ENCODE assay signal across 23 mouse cellular contexts in genomic region chr1:14011484-14011883, GRCm38 (mm10).
DNase-seq lines count a peak whose midpoint lies in the region; ATAC-seq and TF ChIP-seq lines count a peak whose summit lies in the region.
"Had no signal": no experiment of that assay in that cellular context is flagged by ENCODE, and none has a peak within 500 bp of the region (broad histone marks: within the 10 kb centered on the region; RNA-seq: fewer than 3 reads in every experiment).

No protein-coding gene starts in this region.

- H3K27ac ChIP-seq in cerebellum, adult 2 months (ENCODE audit: insufficient read depth, low read length), result no peak overlapping the region
- H3K27ac ChIP-seq in kidney, adult 2 months (ENCODE audit: insufficient read depth, low read depth, low read length), result no peak overlapping the region
- H3K27ac ChIP-seq in forebrain, embryonic 16.5 days (ENCODE audit: low read length), result no peak overlapping the region
- H3K27ac ChIP-seq: hindbrain, embryonic 12.5 days; kidney, embryonic 15.5 days; stomach, embryonic 15.5 days had no signal

- H3K36me3 ChIP-seq in kidney, adult 2 months (ENCODE audit: control insufficient read depth, insufficient read depth, low read length), result no peaks in the 10 kb centered on the region
- no peaks in the 10 kb centered on the region for H3K36me3 ChIP-seq in forebrain, embryonic 16.5 days (ENCODE audit: control insufficient read depth, insufficient read depth)
- H3K36me3 ChIP-seq: heart, embryonic 12.5 days; hindbrain, embryonic 12.5 days; kidney, embryonic 15.5 days; stomach, embryonic 15.5 days had no signal

- CTCF ChIA-PET in Patski (lab: Charles Lee), result interaction anchor here (0.6 to 0.8 kb wide), 2 partner anchors 9 to 10 kb away, joined by 3 to 4 read pairs; no protein-coding TSS in a partner anchor

- no peak for TF ChIP-seq CTCF in cerebellum, adult 2 months (IDR thresholded peaks at IDR 0.05; ENCODE audit: borderline replicate concordance, insufficient read depth, low read depth, low read length)
- no peak for TF ChIP-seq CTCF in kidney, adult 2 months (conservative IDR thresholded peaks at IDR 0.05; ENCODE audit: insufficient read depth, insufficient read length, low read depth, low read length)
- TF ChIP-seq CTCF in Patski (IDR thresholded peaks at IDR 0.05), result peak; percentile 36

- 16% methylated on average over 9 of the region's 9 CpGs for WGBS in cerebellum, adult 2 months
- WGBS in kidney, adult 2 months, result 81% methylated on average over 9 of the region's 9 CpGs
- 47% methylated on average over 9 of the region's 9 CpGs for WGBS in forebrain, embryonic 16.5 days

- ATAC-seq in Patski, result peak; percentile 93
- ATAC-seq in forebrain, embryonic 16.5 days, result no peak
- ATAC-seq: forebrain, postnatal 0 days; liver, postnatal 0 days; midbrain, embryonic 16.5 days had no signal

- DNase-seq in cerebellum, adult 2 months, result peak; percentile 44 to 75
- DNase-seq in cerebellum, adult 8-10 months, result no peak
- peak; percentile 1 for DNase-seq in kidney, adult 2 months
- no peak for DNase-seq in kidney, adult 9 months
- DNase-seq in Patski (ENCODE audit: low read depth, low spot score), result peak; percentile 83
- peak; percentile 36 for DNase-seq in fibroblast of lung, adult 2 months (ENCODE audit: low read depth)
- DNase-seq in heart, adult 18-20 months, result no peak
- DNase-seq: adrenal gland, adult 8-10 months; forebrain, postnatal 0 days; heart, postnatal 14 days; liver; liver, postnatal 0 days; right cerebral cortex, postnatal 14 days; thymus, adult 18-20 months; thymus, postnatal 4 days had no signal

- in situ Hi-C loops in Patski (cut with MboI; ENCODE audit: low pct_unique_long_range_greater_than_20kb), result loop anchor here (5.0 kb wide), 1 partner anchor 296 kb away; no protein-coding TSS in a partner anchor

- TF ChIP-seq POLR2A in cerebellum, adult 2 months (IDR thresholded peaks at IDR 0.05; ENCODE audit: borderline replicate concordance, insufficient read depth, low read length), result no peak
- no peak for TF ChIP-seq POLR2A in kidney, adult 2 months (IDR thresholded peaks at IDR 0.05; ENCODE audit: low read depth, low read length)

- H3K9ac ChIP-seq in forebrain, embryonic 16.5 days (replicated peaks; ENCODE audit: low read depth, low read length), result no peak overlapping the region
- H3K9ac ChIP-seq: forebrain, postnatal 0 days; heart, embryonic 12.5 days; hindbrain, embryonic 12.5 days; kidney, embryonic 15.5 days; liver, postnatal 0 days; stomach, embryonic 15.5 days had no signal

- no peaks in the 10 kb centered on the region for H3K4me1 ChIP-seq in cerebellum, adult 2 months (ENCODE audit: control insufficient read depth, insufficient read depth, low read length)
- H3K4me1 ChIP-seq in kidney, adult 2 months (ENCODE audit: control insufficient read depth, insufficient read depth, low read length), result no peaks in the 10 kb centered on the region
- no peaks in the 10 kb centered on the region; the same call in 1 of the 2 replicates for H3K4me1 ChIP-seq in forebrain, embryonic 16.5 days (replicated peaks; ENCODE audit: control insufficient read depth, insufficient read depth, low read length)
- H3K4me1 ChIP-seq: heart, embryonic 12.5 days; hindbrain, embryonic 12.5 days; kidney, embryonic 15.5 days; megakaryocyte, embryonic 14.5 days; stomach, embryonic 15.5 days had no signal

- no peak overlapping the region for H3K4me3 ChIP-seq in cerebellum, adult 2 months (replicated peaks; ENCODE audit: insufficient read depth, low read depth, low read length)
- H3K4me3 ChIP-seq in kidney, adult 2 months (ENCODE audit: insufficient read depth, low read depth, low read length), result no peak overlapping the region
- no peak overlapping the region for H3K4me3 ChIP-seq in forebrain, embryonic 16.5 days (replicated peaks; ENCODE audit: low read length)
- H3K4me3 ChIP-seq: erythroblast, embryonic 14.5 days; heart, embryonic 12.5 days; hindbrain, embryonic 12.5 days; kidney, embryonic 15.5 days; megakaryocyte, embryonic 14.5 days; stomach, embryonic 15.5 days had no signal

- no peaks in the 10 kb centered on the region for H3K27me3 ChIP-seq in cerebellum, adult 2 months (ENCODE audit: control insufficient read depth, insufficient read depth, low read length)
- no peaks in the 10 kb centered on the region for H3K27me3 ChIP-seq in kidney, adult 2 months (replicated peaks; ENCODE audit: control insufficient read depth, insufficient read depth, low read length)
- H3K27me3 ChIP-seq in Patski, result no peaks in the 10 kb centered on the region
- H3K27me3 ChIP-seq in forebrain, embryonic 16.5 days (replicated peaks; ENCODE audit: control insufficient read depth, insufficient read depth, low read length), result no peaks in the 10 kb centered on the region
- H3K27me3 ChIP-seq: heart, embryonic 12.5 days; hindbrain, embryonic 12.5 days; kidney, embryonic 15.5 days; megakaryocyte, embryonic 14.5 days; stomach, embryonic 15.5 days had no signal

- POLR2A ChIA-PET in Patski (lab: Charles Lee), result interaction anchor here (0.5 kb wide), 1 partner anchor 270 kb away, joined by 3 read pairs; no protein-coding TSS in a partner anchor

- no peak overlapping the region for H3K4me2 ChIP-seq in forebrain, embryonic 16.5 days (ENCODE audit: low read length)
- H3K4me2 ChIP-seq: heart, embryonic 12.5 days; hindbrain, embryonic 12.5 days; kidney, embryonic 15.5 days; stomach, embryonic 15.5 days had no signal

- H3K9me3 ChIP-seq in forebrain, embryonic 16.5 days (ENCODE audit: control insufficient read depth, low read length), result no peaks in the 10 kb centered on the region
- H3K9me3 ChIP-seq: heart, embryonic 12.5 days; hindbrain, embryonic 12.5 days; kidney, embryonic 15.5 days; megakaryocyte, embryonic 14.5 days; stomach, embryonic 15.5 days had no signal

Comparison
In these comparisons a context has a peak if more than half of its experiments do, and no peak if none do; other contexts are left out.
1. DNase-seq: peak in cerebellum, adult 2 months (2 of 2), kidney, adult 2 months (single experiment), Patski (single experiment) and fibroblast of lung, adult 2 months (single experiment); none in cerebellum, adult 8-10 months (single experiment), kidney, adult 9 months (single experiment) and heart, adult 18-20 months (0 of 2).